Mouse (Mus musculus): ENCODE data around the gene Olfr1241. TPM values are rescaled to one million over a fixed set of nuclear protein-coding genes. Genes with fewer than 3 reads are reported as not detected.

Gene Olfr1241
- total RNA-seq (2017) = not detected in 2 replicates

GRCm38 (mm10) chr2:89487026-89487425 lies at the start of gene Olfr1241:
Gene Olfr1241, minus strand, starts transcription at chr2:89487126.
- no peak for ATAC-seq (replicated peaks; ENCODE audit: low read depth, poor library complexity, severe bottlenecking)

- no peak for ATAC-seq (replicated peaks; ENCODE audit: low read depth, poor library complexity, severe bottlenecking)
These were observed 44.5 kb upstream of the Olfr1241 start, which contains the start of gene Olfr1243 for GRCm38 (mm10) chr2:89531387-89531786. Gene Olfr1243, minus strand, starts transcription at chr2:89531487.

GRCm38 (mm10) chr2:89498235-89498634 lies 11.3 kb upstream of the Olfr1241 start, which contains the start of gene Olfr1242:
Gene Olfr1242, minus strand, starts transcription at chr2:89498335.
- no peak for ATAC-seq (replicated peaks; ENCODE audit: low read depth, poor library complexity, severe bottlenecking)

- no peak for ATAC-seq (replicated peaks; ENCODE audit: low read depth, poor library complexity, severe bottlenecking)
These were observed 44.0 kb downstream of the Olfr1241 start, which contains the start of gene Olfr1240 for GRCm38 (mm10) chr2:89442900-89443299. Gene Olfr1240, minus strand, starts transcription at chr2:89443000.

Other genes starting within 250 kb of the Olfr1241 start
- gene Olfr1228, start 233.1 kb downstream of the Olfr1241 start, total RNA-seq (2017) = not detected in 2 replicates
- not detected in 2 replicates for gene Olfr1229, start 199.1 kb downstream of the Olfr1241 start, total RNA-seq (2017)
- gene Olfr1230, start 189.9 kb downstream of the Olfr1241 start, total RNA-seq (2017) = not detected in 2 replicates
- not detected in 2 replicates for gene Olfr1231, start 180.1 kb downstream of the Olfr1241 start, total RNA-seq (2017)
- not detected in 2 replicates for gene Olfr1232, start 157.5 kb downstream of the Olfr1241 start, total RNA-seq (2017)
- not detected in 2 replicates for gene Olfr1233, start 144.7 kb downstream of the Olfr1241 start, total RNA-seq (2017)
- not detected in 2 replicates for gene Olfr1234, start 122.3 kb downstream of the Olfr1241 start, total RNA-seq (2017)
- gene Olfr1238, start 77.5 kb downstream of the Olfr1241 start, total RNA-seq (2017) = not detected in 2 replicates
- not detected in 2 replicates for gene Olfr1239, start 66.7 kb downstream of the Olfr1241 start, total RNA-seq (2017)
- not detected in 2 replicates for gene Olfr1240, start 44.1 kb downstream of the Olfr1241 start, total RNA-seq (2017)
- gene Olfr1242, start 11.2 kb upstream of the Olfr1241 start, total RNA-seq (2017) = not detected in 2 replicates
- gene Olfr1243, start 44.4 kb upstream of the Olfr1241 start, total RNA-seq (2017) = not detected in 2 replicates
- not detected in 2 replicates for gene Olfr1245, start 91.3 kb upstream of the Olfr1241 start, total RNA-seq (2017)
- not detected in 2 replicates for gene Olfr1246, start 106.0 kb upstream of the Olfr1241 start, total RNA-seq (2017)
- not detected in 2 replicates for gene Olfr1247, start 127.0 kb upstream of the Olfr1241 start, total RNA-seq (2017)
- not detected in 2 replicates for gene Olfr1248, start 131.1 kb upstream of the Olfr1241 start, total RNA-seq (2017)
- gene Olfr1249, start 147.9 kb upstream of the Olfr1241 start, total RNA-seq (2017) = not detected in 2 replicates
- gene Olfr1250, start 174.3 kb upstream of the Olfr1241 start, total RNA-seq (2017) = not detected in 2 replicates
- not detected in 2 replicates for gene Olfr1251, start 184.8 kb upstream of the Olfr1241 start, total RNA-seq (2017)
- gene Olfr1252, start 237.9 kb upstream of the Olfr1241 start, total RNA-seq (2017) = not detected in 2 replicates